13 mouse cellular contexts compared by ENCODE assay signal in the genomic region with DNA sequence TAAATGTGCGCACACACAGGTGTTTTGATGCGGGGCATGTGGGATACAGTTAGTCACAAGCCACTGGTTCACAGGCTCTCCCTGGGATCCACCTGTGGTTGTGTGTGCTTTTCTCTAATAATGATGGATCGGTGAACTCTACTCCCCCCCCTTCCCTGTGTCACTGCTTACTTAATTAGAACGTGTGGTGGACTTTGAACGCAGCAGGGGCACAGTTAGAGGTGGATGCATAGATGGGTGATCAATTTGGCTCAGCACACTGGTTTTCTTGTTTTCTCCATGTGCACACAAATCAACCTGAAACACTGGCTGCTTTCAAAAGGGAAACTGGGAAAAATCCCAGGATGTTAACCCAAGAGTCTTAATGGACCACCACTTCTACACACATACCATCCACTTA. TPM values are rescaled to one million over a fixed set of nuclear protein-coding genes. Genes with fewer than 3 reads are reported as not detected.
A peak's percentile ranks its signal among the peaks of the same experiment; 100 is the strongest.
DNase-seq lines count a peak whose midpoint lies in the region; ATAC-seq and TF ChIP-seq lines count a peak whose summit lies in the region.
"Had no signal": no experiment of that assay in that cellular context is flagged by ENCODE, and none has a peak within 500 bp of the region (broad histone marks: within the 10 kb centered on the region; RNA-seq: fewer than 3 reads in every experiment).

No protein-coding gene starts in this region.

- peak overlapping the region; percentile 27; the same call in 1 of the 2 replicates for H3K9ac ChIP-seq in forebrain, embryonic 13.5 days
- peak overlapping the region; percentile 35; the same call in 1 of the 2 replicates for H3K9ac ChIP-seq in limb, embryonic 13.5 days
- H3K9ac ChIP-seq in midbrain, postnatal 0 days (replicated peaks; ENCODE audit: low read length, poor library complexity, severe bottlenecking): no peak overlapping the region

- peak overlapping the region; percentile 87 for H3K4me2 ChIP-seq in forebrain, embryonic 13.5 days
- H3K4me2 ChIP-seq in limb, embryonic 13.5 days (replicated peaks): peak overlapping the region; percentile 83; the same call in 1 of the 2 replicates
- peak overlapping the region; percentile 53; the same call in 1 of the 2 replicates for H3K4me2 ChIP-seq in midbrain, postnatal 0 days (ENCODE audit: low read depth, low read length, poor library complexity, severe bottlenecking)

- TF ChIP-seq CTCF in layer of hippocampus, adult 2 months (conservative IDR thresholded peaks at IDR 0.05): no peak
- TF ChIP-seq CTCF in midbrain, postnatal 0 days (IDR thresholded peaks at IDR 0.05): no peak

- ATAC-seq in forebrain, embryonic 13.5 days: no peak
- no peak for ATAC-seq in limb, embryonic 13.5 days (ENCODE audit: low FRiP score, low read depth)
- no peak for ATAC-seq in midbrain, postnatal 0 days (ENCODE audit: low FRiP score)
- ATAC-seq: inflammation-experienced regulatory T-cells, adult 6 months; lung, postnatal 0 days; Patski had no signal

- H3K36me3 ChIP-seq in forebrain, embryonic 13.5 days (ENCODE audit: poor library complexity, severe bottlenecking): peaks cover 51% of the 10 kb centered on the region
- H3K36me3 ChIP-seq in limb, embryonic 13.5 days: peaks cover 49% of the 10 kb centered on the region
- H3K36me3 ChIP-seq in midbrain, postnatal 0 days (ENCODE audit: insufficient read depth, low read length): peaks cover 32% of the 10 kb centered on the region

- H3K4me3 ChIP-seq in layer of hippocampus, adult 2 months: peak overlapping the region; percentile 79; the same call in 1 of the 2 replicates
- H3K4me3 ChIP-seq in forebrain, embryonic 13.5 days: peak overlapping the region; percentile 100; the same call in 1 of the 2 replicates
- H3K4me3 ChIP-seq in limb, embryonic 13.5 days: no peak overlapping the region
- H3K4me3 ChIP-seq in midbrain, postnatal 0 days (ENCODE audit: low read depth, low read length): peak overlapping the region; percentile 99; the same call in 1 of the 2 replicates

- 57% methylated on average over 5 of the region's 5 CpGs for WGBS in forebrain, embryonic 13.5 days
- 75% methylated on average over 5 of the region's 5 CpGs for WGBS in limb, embryonic 13.5 days
- WGBS in midbrain, postnatal 0 days: 57% methylated on average over 5 of the region's 5 CpGs

- no peak overlapping the region for H3K27ac ChIP-seq in layer of hippocampus, adult 2 months
- 0 out of 2 replicates have a peak overlapping the region, but pooled peaks have one; percentile 32 for H3K27ac ChIP-seq in forebrain, embryonic 13.5 days
- H3K27ac ChIP-seq in limb, embryonic 13.5 days: no peak overlapping the region
- H3K27ac ChIP-seq in midbrain, postnatal 0 days (ENCODE audit: low read depth, low read length): no peak overlapping the region
- H3K27ac ChIP-seq: heart, embryonic 13.5 days had no signal

- H3K27me3 ChIP-seq in forebrain, embryonic 13.5 days: no peaks in the 10 kb centered on the region
- no peaks in the 10 kb centered on the region for H3K27me3 ChIP-seq in limb, embryonic 13.5 days
- H3K27me3 ChIP-seq in midbrain, postnatal 0 days (ENCODE audit: insufficient read depth, low read length): no peaks in the 10 kb centered on the region
- H3K27me3 ChIP-seq: heart, embryonic 13.5 days; Patski had no signal

- peaks cover 36% of the 10 kb centered on the region for H3K4me1 ChIP-seq in forebrain, embryonic 13.5 days
- peaks cover 25% of the 10 kb centered on the region for H3K4me1 ChIP-seq in limb, embryonic 13.5 days
- H3K4me1 ChIP-seq in midbrain, postnatal 0 days (ENCODE audit: insufficient read depth, low read length): peaks cover 7% of the 10 kb centered on the region; the same call in 1 of the 2 replicates

- H3K9me3 ChIP-seq in forebrain, embryonic 13.5 days (replicated peaks): no peaks in the 10 kb centered on the region
- no peaks in the 10 kb centered on the region for H3K9me3 ChIP-seq in limb, embryonic 13.5 days
- H3K9me3 ChIP-seq in midbrain, postnatal 0 days (ENCODE audit: low read length): no peaks in the 10 kb centered on the region
- H3K9me3 ChIP-seq: heart, embryonic 13.5 days had no signal

- no peak for DNase-seq in layer of hippocampus, adult 2 months (ENCODE audit: low spot score in 2 of 2)
- DNase-seq in layer of hippocampus, postnatal 10 days (ENCODE audit: low spot score in 2 of 2): no peak
- no peak for DNase-seq in midbrain, postnatal 0 days (ENCODE audit: low spot score)
- no peak for DNase-seq in cerebellum, postnatal 10 days
- DNase-seq in left cerebral cortex, adult 11 months (ENCODE audit: low spot score): no peak
- DNase-seq: cerebellum, adult 18-20 months; thymus, postnatal 14 days had no signal

RNA-seq across cellular contexts. Expression of gene Fbxo21, which starts 2.6 kb away (rescaled TPM):
- 100 to 1,000 TPM; 140 to 165 TPM for total RNA-seq in layer of hippocampus, adult 2 months (2021)
- total RNA-seq in layer of hippocampus, postnatal 10 days (2021): 100 to 1,000 TPM; 125 to 134 TPM
- polyA plus RNA-seq in forebrain, embryonic 13.5 days (2015; fragmentation: Nextera tagmentation; extraction: Ambion mirVana): 141 and 154 TPM in 2 replicates
- 68.2 and 70.1 TPM in 2 replicates for polyA plus RNA-seq in limb, embryonic 13.5 days (2015; fragmentation: Nextera tagmentation; extraction: Ambion mirVana)
- 203 and 212 TPM in 2 replicates for total RNA-seq in midbrain, postnatal 0 days (2014; rRNA removed)
- 149 and 156 TPM in 2 replicates for polyA plus RNA-seq in midbrain, postnatal 0 days (2015; fragmentation: Nextera tagmentation; extraction: Ambion mirVana)

RNA-seq across cellular contexts. Expression of gene Tesc, which starts 48.5 kb away (rescaled TPM):
- total RNA-seq in layer of hippocampus, adult 2 months (2021): 10 to 100 TPM; 88.0 to 91.2 TPM
- total RNA-seq in layer of hippocampus, postnatal 10 days (2021): 10 to 100 TPM; 41.3 to 42.2 TPM
- 4.5 and 5.2 TPM in 2 replicates for polyA plus RNA-seq in forebrain, embryonic 13.5 days (2015; fragmentation: Nextera tagmentation; extraction: Ambion mirVana)
- 2.0 and 2.2 TPM in 2 replicates for polyA plus RNA-seq in limb, embryonic 13.5 days (2015; fragmentation: Nextera tagmentation; extraction: Ambion mirVana)
- total RNA-seq in midbrain, postnatal 0 days (2014; rRNA removed): 3.6 and 4.7 TPM in 2 replicates
- 5.5 and 8.2 TPM in 2 replicates for polyA plus RNA-seq in midbrain, postnatal 0 days (2015; fragmentation: Nextera tagmentation; extraction: Ambion mirVana)
